Mouse (Mus musculus) thymus, adult 2 months (tissue): Measurements from ENCODE around the gene Nfia.

Experiments
- CTCF ChIP-seq: fragments of 200-500 bp; IDR thresholded peaks from 2 replicates; pipeline ENCODE4 v1.5.1; 2012; ENCODE audit warnings: mild to moderate bottlenecking, control low read depth, low read length, moderate library complexity, borderline replicate concordance; ENCODE audit not compliant: control insufficient read depth, poor library complexity, insufficient read depth; ENCODE audit errors: extremely low read depth
- POLR2A ChIP-seq: fragments of 200-500 bp; IDR thresholded peaks from 2 replicates; pipeline ENCODE4 v1.6.1; 2012; ENCODE audit warnings: mild to moderate bottlenecking, low read length, control low read depth, moderate library complexity; ENCODE audit not compliant: control insufficient read depth, poor library complexity, insufficient read depth; ENCODE audit errors: extremely low read depth

DNA sequence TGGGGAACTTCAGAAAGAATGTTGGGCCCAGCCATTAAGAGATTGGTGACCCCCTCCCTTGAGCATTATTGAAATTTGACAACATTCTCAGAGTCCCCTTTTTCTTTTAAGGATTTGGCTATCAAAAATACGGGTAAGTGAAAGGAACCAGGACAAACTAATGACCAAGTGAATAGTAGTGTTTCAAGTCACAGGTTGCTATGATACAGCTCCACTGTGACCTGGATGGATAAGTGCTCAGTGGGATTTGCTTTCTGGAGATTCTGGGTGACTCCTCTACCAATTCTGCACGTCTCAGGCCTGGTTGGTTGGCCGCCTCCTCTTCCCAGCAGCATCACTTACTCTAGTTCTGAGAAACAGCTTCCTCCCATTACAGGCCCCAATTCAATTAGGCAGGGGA lies 102.4 kb downstream of the Nfia start:
- TF ChIP-seq CTCF = no peak
- no peak for TF ChIP-seq POLR2A
